Mouse (Mus musculus) lung, embryonic 16.5 days (tissue): Measurements from ENCODE around the gene Taf13. TPM values are rescaled to one million over a fixed set of nuclear protein-coding genes. Genes with fewer than 3 reads are reported as not detected.
A peak's percentile ranks its signal among the peaks of the same experiment; 100 is the strongest.

Experiments used
- ATAC-seq: fragments of 200-750 bp; cut with Nextera tagmentation; 2 replicates; pipeline ENCODE4 v1.8.0; 2017; ENCODE audit warnings: low read depth, mild to moderate bottlenecking, moderate library complexity
- H3K27ac ChIP-seq: fragments of 300-500 bp; sonication (generic); 2 replicates; pipeline ENCODE4 v1.5.1; 2014; ENCODE audit warnings: mild to moderate bottlenecking, control low read depth, low read length
- H3K27me3 ChIP-seq: fragments of 300-500 bp; sonication (generic); 2 replicates; pipeline ENCODE4 v1.6.1; 2014; ENCODE audit warnings: low read depth, low read length, mixed read lengths; ENCODE audit not compliant: control insufficient read depth, insufficient read depth
- H3K36me3 ChIP-seq: fragments of 300-500 bp; sonication (generic); 2 replicates; pipeline ENCODE4 v1.6.1; 2014; ENCODE audit warnings: low read length; ENCODE audit not compliant: control insufficient read depth, insufficient read depth
- H3K4me1 ChIP-seq: fragments of 300-500 bp; sonication (generic); replicated peaks from 2 replicates; pipeline ENCODE4 v1.6.1; 2014; ENCODE audit warnings: low read length, mixed read lengths; ENCODE audit not compliant: control insufficient read depth, insufficient read depth
- H3K4me2 ChIP-seq: fragments of 300-500 bp; sonication (generic); 2 replicates; pipeline ENCODE4 v1.6.1; 2014; ENCODE audit warnings: low read depth, low read length, control low read depth
- H3K4me3 ChIP-seq: fragments of 300-500 bp; sonication (generic); 2 replicates; pipeline ENCODE4 v1.5.1; 2014; ENCODE audit warnings: mild to moderate bottlenecking, low read length, control low read depth
- H3K9ac ChIP-seq: fragments of 300-500 bp; sonication (generic); 2 replicates; pipeline ENCODE4 v1.6.1; 2014; ENCODE audit warnings: low read length, control low read depth
- H3K9me3 ChIP-seq: fragments of 300-500 bp; sonication (generic); 2 replicates; pipeline ENCODE4 v1.6.1; 2016; ENCODE audit warnings: low read length; ENCODE audit not compliant: control insufficient read depth
- WGBS: fragments of 180-500 bp; shearing (Covaris S2); extraction: QIAGEN DNeasy Blood & Tissue Kit; methylation state at CpG from one replicate; pipeline ENCODE4 v1.1.7; 2014; 5-methylcytosine and 5-hydroxymethylcytosine counted together
- polyA plus RNA-seq: library from polyadenylated mRNA; unstranded; fragments of >200 nt; fragmentation: Nextera tagmentation; extraction: Ambion mirVana; gene quantifications from 2 replicates; pipeline ENCODE4 v1.2.1, GENCODE M21; 2015

Taf13 gene
- polyA plus RNA-seq, 1 experiment from 2014 or later = 45.5 TPM

- Histone ChIP-seq H3K4me3 (no peak overlapping the region), H3K4me2 (no peak overlapping the region), H3K27ac (no peak overlapping the region), H3K4me1 (peaks cover 6% of the 10 kb centered on the region; the same call in 1 of the 2 replicates), H3K36me3 (no peaks in the 10 kb centered on the region), H3K27me3 (no peaks in the 10 kb centered on the region), H3K9ac (no peak overlapping the region), H3K9me3 (no peaks in the 10 kb centered on the region)
- 77% methylated on average over 11 of the region's 11 CpGs for WGBS
- no peak for ATAC-seq
These were observed 29.2 kb upstream of the Taf13 start for GRCm38 (mm10) chr3:108542299-108542698.

GRCm38 (mm10) chr3:108554111-108554561 lies 17.4 kb upstream of the Taf13 start:
- peak overlapping the region; percentile 99 for H3K9ac ChIP-seq
- H3K27me3 ChIP-seq = no peaks in the 10 kb centered on the region
- WGBS = under 1% methylated on average over 40 of the region's 42 CpGs
- H3K36me3 ChIP-seq = peaks cover 17% of the 10 kb centered on the region
- peaks cover 5% of the 10 kb centered on the region for H3K4me1 ChIP-seq
- ATAC-seq = peak; percentile 69
- H3K27ac ChIP-seq = peak overlapping the region; percentile 83
- no peaks in the 10 kb centered on the region for H3K9me3 ChIP-seq
- peak overlapping the region; percentile 83 for H3K4me2 ChIP-seq
- peak overlapping the region; percentile 76 for H3K4me3 ChIP-seq

- H3K27ac ChIP-seq = peak overlapping the region; percentile 83
- peak overlapping the region; percentile 76 for H3K4me3 ChIP-seq
- peak overlapping the region; percentile 83 for H3K4me2 ChIP-seq
- peak; percentile 99 for ATAC-seq
- no peaks in the 10 kb centered on the region for H3K9me3 ChIP-seq
- H3K36me3 ChIP-seq = peaks cover 19% of the 10 kb centered on the region
- peaks cover 5% of the 10 kb centered on the region for H3K4me1 ChIP-seq
- H3K27me3 ChIP-seq = no peaks in the 10 kb centered on the region
- peak overlapping the region; percentile 99 for H3K9ac ChIP-seq
- 18% methylated on average over 20 of the region's 22 CpGs for WGBS
These were observed 16.7 kb upstream of the Taf13 start for GRCm38 (mm10) chr3:108554587-108555312.

GRCm38 (mm10) chr3:108557888-108558287 lies 13.6 kb upstream of the Taf13 start:
- no peaks in the 10 kb centered on the region for H3K9me3 ChIP-seq
- H3K27me3 ChIP-seq = no peaks in the 10 kb centered on the region
- H3K27ac ChIP-seq = no peak overlapping the region
- 89% methylated on average over 4 of the region's 4 CpGs for WGBS
- no peak for ATAC-seq
- H3K4me1 ChIP-seq = peaks cover 12% of the 10 kb centered on the region
- H3K9ac ChIP-seq = no peak overlapping the region
- no peak overlapping the region for H3K4me2 ChIP-seq
- no peak overlapping the region for H3K4me3 ChIP-seq
- peaks cover 24% of the 10 kb centered on the region for H3K36me3 ChIP-seq

- Histone ChIP-seq H3K27me3 (no peaks in the 10 kb centered on the region), H3K4me3 (peak within 1 kb of the TSS; percentile 72), H3K27ac (peak within 1 kb of the TSS; percentile 89), H3K4me2 (peak within 1 kb of the TSS; percentile 61), H3K36me3 (peaks cover 21% of the 10 kb centered on the region), H3K4me1 (peaks cover 7% of the 10 kb centered on the region), H3K9ac (peak within 1 kb of the TSS; percentile 79), H3K9me3 (no peaks in the 10 kb centered on the region)
- WGBS = under 1% methylated on average over 44 of the region's 45 CpGs
- ATAC-seq = peak; percentile 98
These were observed 9.3 kb upstream of the Taf13 start, which contains the start of gene Tmem167b for GRCm38 (mm10) chr3:108562133-108562730. TSS of gene Tmem167b (minus strand) at chr3:108562466.

- Histone ChIP-seq H3K27ac (peak overlapping the region; percentile 89), H3K9ac (peak overlapping the region; percentile 63), H3K4me3 (peak overlapping the region; percentile 72), H3K4me1 (peaks cover 7% of the 10 kb centered on the region), H3K27me3 (no peaks in the 10 kb centered on the region), H3K4me2 (peak overlapping the region; percentile 61), H3K9me3 (no peaks in the 10 kb centered on the region), H3K36me3 (peaks cover 18% of the 10 kb centered on the region)
- peak; percentile 71 for ATAC-seq
- WGBS = 4% methylated on average over 15 of the region's 15 CpGs
These were observed 8.7 kb upstream of the Taf13 start for GRCm38 (mm10) chr3:108562777-108563271.

- peak overlapping the region; percentile 61 for H3K4me2 ChIP-seq
These were observed 8.2 kb upstream of the Taf13 start for GRCm38 (mm10) chr3:108563309-108563708.

GRCm38 (mm10) chr3:108567990-108568877 lies 3.3 kb upstream of the Taf13 start:
- no peak for ATAC-seq
- no peaks in the 10 kb centered on the region for H3K36me3 ChIP-seq
- H3K4me3 ChIP-seq = no peak overlapping the region
- H3K27ac ChIP-seq = no peak overlapping the region
- no peaks in the 10 kb centered on the region for H3K9me3 ChIP-seq
- H3K4me2 ChIP-seq = no peak overlapping the region
- H3K4me1 ChIP-seq = peaks cover 9% of the 10 kb centered on the region
- WGBS = 63% methylated on average over 15 of the region's 15 CpGs
- no peak overlapping the region for H3K9ac ChIP-seq
- no peaks in the 10 kb centered on the region for H3K27me3 ChIP-seq

More at GRCm38 (mm10) chr3:108563309-108563708, 8.2 kb upstream of the Taf13 start:
- peak overlapping the region; percentile 63 for H3K9ac ChIP-seq
- ATAC-seq = peak; percentile 27; the same call in 1 of the 2 replicates
- peaks cover 13% of the 10 kb centered on the region for H3K36me3 ChIP-seq
- no peaks in the 10 kb centered on the region for H3K9me3 ChIP-seq
- no peaks in the 10 kb centered on the region for H3K27me3 ChIP-seq
- peaks cover 7% of the 10 kb centered on the region for H3K4me1 ChIP-seq
- peak overlapping the region; percentile 72 for H3K4me3 ChIP-seq
- WGBS = 0% methylated on average over 4 of the region's 4 CpGs
- peak overlapping the region; percentile 89 for H3K27ac ChIP-seq
